Mouse (Mus musculus) common myeloid progenitor, adult 5-6 weeks (primary cell): Measurements from ENCODE around the gene Kcnj5. TPM values are rescaled to one million over a fixed set of nuclear protein-coding genes. Genes with fewer than 3 reads are reported as not detected.

Experiments used
- ATAC-seq: replicated peaks from 2 replicates; pipeline ENCODE4 v1.8.0; 2016; ENCODE audit warnings: low read depth, mild to moderate bottlenecking, moderate TSS enrichment, inconsistent platforms; ENCODE audit not compliant: poor library complexity, severe bottlenecking
- total RNA-seq: library from RNA; stranded (forward); fragments of 200-1000, 187-1606 nt; gene quantifications from 2 replicates; pipeline ENCODE4 v1.2.3, GENCODE M21; 2017

Gene Kcnj5
- total RNA-seq, 1 experiment from 2014 or later: 5.3 TPM

DNA sequence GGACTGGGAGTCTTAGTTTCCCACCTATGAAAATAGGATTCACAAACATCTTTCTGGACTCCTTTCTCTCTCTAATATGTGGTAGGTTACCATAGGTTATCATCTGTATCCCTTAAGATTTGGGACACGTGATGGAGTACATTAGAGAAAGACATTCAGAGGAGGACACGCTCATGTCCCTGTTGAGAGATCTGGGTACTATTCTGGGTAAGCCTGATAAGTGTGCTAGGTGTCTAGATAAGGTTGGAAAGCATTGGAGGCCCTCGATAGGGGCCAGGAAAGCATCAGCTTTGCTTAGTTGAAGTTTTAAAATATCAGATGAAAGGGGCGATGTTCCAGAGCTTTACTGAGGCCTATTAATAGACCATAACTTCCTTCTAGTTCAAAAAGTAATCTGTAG is 15.4 kb downstream of the Kcnj5 start:
- no peak for ATAC-seq

DNA sequence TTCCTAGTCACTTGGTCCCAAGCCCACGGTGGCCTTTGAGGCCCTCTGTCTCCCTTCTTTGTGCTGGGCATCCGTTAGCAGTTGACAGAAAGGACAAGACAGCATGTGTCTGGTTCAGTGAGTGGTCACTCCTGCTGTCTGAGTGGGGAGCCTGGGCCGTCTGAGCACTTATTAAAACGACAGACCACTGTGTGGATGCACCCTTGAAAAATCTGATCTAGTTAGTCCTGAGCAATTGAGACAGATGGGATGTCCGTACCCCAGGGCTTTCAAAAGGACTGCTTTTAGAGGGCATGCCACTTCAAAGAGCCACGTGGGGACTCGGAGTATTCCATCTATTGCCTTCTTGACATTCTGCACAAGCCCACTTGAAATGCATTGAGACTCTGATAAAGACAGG is 20.5 kb downstream of the Kcnj5 start:
- no peak for ATAC-seq

DNA sequence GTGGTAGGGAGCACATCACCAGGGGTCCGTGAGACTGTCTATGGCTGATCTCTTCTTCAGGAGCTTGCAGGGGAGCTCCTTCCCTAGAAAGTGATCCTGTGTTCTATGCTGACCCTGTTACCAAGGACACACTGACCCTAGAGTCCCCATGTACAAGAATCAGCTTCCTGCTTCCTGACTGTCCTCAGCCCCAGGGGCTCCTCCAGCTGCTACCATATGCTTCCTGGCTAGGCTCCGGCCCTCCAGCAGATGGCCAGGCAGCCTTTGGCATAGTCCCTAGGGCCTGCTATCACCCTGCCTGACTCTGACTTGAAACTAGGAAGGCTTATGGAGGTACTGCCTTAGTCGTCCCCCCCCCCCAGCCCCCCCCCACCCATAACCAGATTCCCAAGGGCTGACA is 24.0 kb downstream of the Kcnj5 start:
- ATAC-seq: no peak

GRCm38 (mm10) chr9:32315999-32316398 is 28.2 kb downstream of the Kcnj5 start:
- ATAC-seq: no peak

DNA sequence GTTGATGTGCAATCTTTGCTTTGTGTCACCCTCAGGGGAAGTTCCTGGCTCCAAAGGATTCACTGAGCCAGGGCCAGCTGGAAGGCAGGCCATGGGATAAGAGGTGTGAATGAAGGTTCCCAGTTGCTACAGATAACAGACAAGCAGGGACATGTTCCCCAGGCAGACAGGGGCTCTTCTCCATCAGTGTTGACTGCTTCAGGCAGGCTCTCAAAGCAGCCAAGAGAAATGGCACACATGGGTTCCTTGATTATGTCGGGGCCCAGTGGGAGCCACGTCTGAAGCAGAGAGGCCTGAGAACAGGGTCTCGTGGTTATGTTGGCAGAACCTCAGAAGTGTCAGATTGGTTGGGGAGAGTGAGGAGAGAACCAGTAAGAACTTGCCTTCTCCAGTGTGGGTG is 30.1 kb downstream of the Kcnj5 start:
- no peak for ATAC-seq

DNA sequence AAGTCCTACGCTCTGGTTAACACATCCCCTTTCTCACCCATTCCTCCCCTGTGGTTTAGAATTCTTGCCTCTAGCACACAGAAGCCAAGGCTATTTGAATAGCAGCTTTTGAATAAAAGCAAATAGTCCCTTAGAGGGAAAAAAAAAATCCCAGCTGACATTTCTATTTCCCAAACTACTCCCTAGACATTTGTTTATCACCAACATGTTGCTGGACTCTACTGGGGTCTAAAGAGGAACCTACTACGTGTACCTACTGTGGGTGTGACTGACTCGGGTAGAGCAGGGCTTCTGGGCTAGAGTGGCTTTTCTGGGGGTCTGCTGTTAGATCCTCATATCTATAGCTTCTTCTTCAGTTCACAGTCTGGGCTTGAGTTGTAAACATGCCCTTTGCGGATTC is 31.9 kb downstream of the Kcnj5 start:
- ATAC-seq: no peak

DNA sequence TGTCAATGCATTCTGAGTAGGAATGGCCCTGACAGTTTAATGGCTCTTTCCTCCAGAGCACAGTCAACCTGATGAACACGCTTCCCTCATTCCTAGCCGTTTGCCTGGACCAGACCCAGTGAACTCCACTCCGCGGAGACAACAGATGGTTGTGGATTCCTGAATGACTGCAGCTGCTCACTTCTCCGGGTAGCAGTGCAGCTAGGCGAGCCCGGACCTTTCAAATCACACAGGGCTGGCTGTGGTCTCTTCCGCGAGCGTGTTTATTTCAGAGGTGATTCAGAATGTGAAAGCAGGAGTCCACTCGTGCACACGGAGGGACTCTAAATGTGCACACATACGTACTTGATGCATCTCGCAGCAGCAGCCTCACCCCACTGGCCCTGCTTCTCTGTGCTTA is 32.4 kb downstream of the Kcnj5 start:
- ATAC-seq: no peak

- ATAC-seq: no peak
Measured at GRCm38 (mm10) chr9:32302501-32303150, 41.5 kb downstream of the Kcnj5 start.

DNA sequence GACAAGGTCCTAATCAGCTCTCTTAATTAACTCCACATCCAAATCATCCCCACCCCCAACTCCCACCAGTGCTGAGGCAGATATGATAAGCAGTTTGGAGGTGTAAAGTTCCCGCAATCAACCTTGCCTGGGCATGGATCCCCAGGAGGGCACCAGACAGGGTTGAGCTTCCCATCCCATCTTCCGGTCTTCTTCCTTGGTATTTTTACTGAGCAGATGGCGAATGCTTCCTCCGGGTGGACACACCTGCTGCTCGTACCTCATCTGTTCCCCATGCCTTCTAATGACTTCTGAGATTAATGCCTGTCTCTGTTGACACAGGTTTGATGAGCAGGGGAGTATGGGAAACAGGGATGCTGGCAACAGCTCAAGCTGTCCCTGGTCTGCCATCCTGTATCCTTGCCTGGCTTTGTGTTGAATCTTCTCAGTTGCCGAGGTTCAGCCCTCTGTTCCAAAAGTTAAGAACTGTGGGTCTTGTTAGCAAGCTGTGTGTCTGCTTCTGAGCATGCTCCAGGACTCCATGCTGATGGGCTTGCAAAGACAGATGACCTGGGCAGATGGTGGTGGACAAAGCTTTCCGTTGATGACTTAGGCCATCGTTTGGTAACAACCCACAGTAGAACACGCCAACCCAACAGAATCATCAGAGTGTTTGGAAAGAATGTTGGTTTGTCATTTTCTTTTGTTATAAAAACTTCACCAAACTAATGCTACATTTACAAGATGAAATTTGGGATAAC is 48.9 kb downstream of the Kcnj5 start:
- ATAC-seq: no peak

- ATAC-seq: no peak
Measured at GRCm38 (mm10) chr9:32292686-32293085, 51.5 kb downstream of the Kcnj5 start.

- 0 out of 2 replicates have a peak, but pooled peaks have one; percentile 15 for ATAC-seq
Measured at GRCm38 (mm10) chr9:32291618-32292017, 52.5 kb downstream of the Kcnj5 start.

GRCm38 (mm10) chr9:32283591-32283990 is 60.6 kb downstream of the Kcnj5 start:
- no peak for ATAC-seq

DNA sequence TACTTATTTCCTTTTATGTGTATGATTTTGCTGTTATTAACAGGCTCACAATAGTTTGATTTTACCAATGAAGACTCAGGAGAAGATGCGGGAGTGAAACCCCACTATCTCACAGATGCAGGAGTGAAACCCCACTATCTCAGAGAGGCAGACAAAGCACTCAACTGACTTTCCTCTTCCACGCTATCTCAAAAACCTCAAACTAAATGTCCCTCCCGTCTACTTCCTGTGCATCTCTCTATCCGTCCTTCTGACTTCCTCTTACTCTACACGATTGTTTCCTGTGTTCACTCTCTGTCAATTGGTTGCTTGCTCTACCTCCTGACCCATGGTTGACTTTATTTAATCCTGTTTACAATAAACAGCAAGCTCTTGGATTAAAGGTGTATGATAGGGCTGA is 63.7 kb downstream of the Kcnj5 start:
- peak; percentile 95 for ATAC-seq

DNA sequence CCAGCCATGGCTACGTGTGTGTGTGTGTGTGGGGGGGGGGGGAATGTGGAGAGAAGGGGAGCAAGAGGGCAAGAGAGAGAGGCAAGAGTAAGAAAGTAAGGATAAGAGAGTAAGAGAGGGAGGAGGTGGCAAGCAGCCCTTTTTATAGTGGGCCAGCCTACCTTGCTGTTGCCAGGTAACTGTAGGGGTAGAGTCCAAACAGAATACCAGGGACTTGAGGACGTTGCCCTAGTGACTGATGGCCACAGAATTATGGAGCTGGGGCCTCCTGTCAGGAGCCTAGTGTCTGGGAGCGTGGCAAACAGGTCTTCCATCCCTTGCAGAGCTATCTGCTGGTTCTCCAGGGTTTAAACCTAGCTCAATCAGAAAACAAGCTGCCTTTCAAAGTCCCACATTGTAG is 64.4 kb downstream of the Kcnj5 start:
- no peak for ATAC-seq

- ATAC-seq: no peak
Measured at GRCm38 (mm10) chr9:32278052-32278451, 66.1 kb downstream of the Kcnj5 start.

GRCm38 (mm10) chr9:32271896-32272444 is 72.2 kb downstream of the Kcnj5 start:
- peak; percentile 95 for ATAC-seq

Other genes starting within 250 kb of the Kcnj5 start
- 8.3 and 12.4 TPM in 2 replicates for gene Arhgap32, start 228.2 kb downstream of the Kcnj5 start, total RNA-seq
- gene Kcnj1, start 28.1 kb upstream of the Kcnj5 start, total RNA-seq: 0.82 TPM in 1 of 2 replicates, not detected in the other
- gene Fli1, start 198.5 kb upstream of the Kcnj5 start, total RNA-seq: 88.2 and 91.2 TPM in 2 replicates